Mouse (Mus musculus) MEL (cell line): ENCODE measurements around the gene Bmp7. TPM values are rescaled to one million over a fixed set of nuclear protein-coding genes. Genes with fewer than 3 reads are reported as not detected.

Source experiments
- DNase-seq: peaks from one replicate; pipeline ENCODE4 v3.0.0; 2011; ENCODE audit warnings: low read depth, low spot score
- H3K27ac ChIP-seq: 2 replicates; pipeline ENCODE4 v1.5.1; 2012; ENCODE audit warnings: low read depth, mild to moderate bottlenecking, control low read depth, low read length, moderate library complexity; ENCODE audit not compliant: control insufficient read depth
- H3K27me3 ChIP-seq, 2 experiments: fragments of 150-350 bp in 1 of 2; sonication (generic) in 1 of 2; 2 replicates each; pipeline ENCODE4 v1.6.1; 2012; ENCODE audit warnings: low read length in 2 of 2, mild to moderate bottlenecking in 2 of 2, improper control_type of control experiment in 1 of 2, moderate library complexity in 1 of 2; ENCODE audit not compliant: insufficient read depth in 2 of 2, control insufficient read depth in 1 of 2
- H3K36me3 ChIP-seq, 2 experiments: 2 replicates each; pipeline ENCODE4 v1.6.1; 2012 to 2014; ENCODE audit warnings: low read length in 2 of 2, improper control_type of control experiment in 1 of 2, inconsistent platforms in 1 of 2, mild to moderate bottlenecking in 1 of 2; ENCODE audit not compliant: insufficient read depth in 2 of 2, control insufficient read depth in 1 of 2
- H3K4me1 ChIP-seq, 2 experiments: fragments of 150-350 bp in 1 of 2; sonication (generic) in 1 of 2; 2 replicates each; pipeline ENCODE4 v1.6.1; 2012; ENCODE audit warnings: low read length in 2 of 2, improper control_type of control experiment in 1 of 2, mild to moderate bottlenecking in 1 of 2; ENCODE audit not compliant: insufficient read depth in 2 of 2, control insufficient read depth in 1 of 2
- H3K4me3 ChIP-seq, 2 experiments: fragments of 150-350 bp in 1 of 2; sonication (generic) in 1 of 2; 2 replicates each; pipeline ENCODE4 v1.5.1; 2012; ENCODE audit warnings: low read depth in 2 of 2, low read length in 2 of 2, mild to moderate bottlenecking in 2 of 2, moderate library complexity in 2 of 2, control low read depth in 1 of 2, improper control_type of control experiment in 1 of 2; ENCODE audit not compliant: control insufficient read depth in 1 of 2, insufficient read depth in 1 of 2
- H3K79me2 ChIP-seq: 2 replicates; pipeline ENCODE4 v1.6.1; 2012; ENCODE audit warnings: mild to moderate bottlenecking, low read length, moderate library complexity; ENCODE audit not compliant: control insufficient read depth, poor library complexity, insufficient read depth
- H3K9ac ChIP-seq: 2 replicates; pipeline ENCODE4 v1.6.1; 2012; ENCODE audit warnings: low read depth, mild to moderate bottlenecking, control low read depth, low read length, moderate library complexity; ENCODE audit not compliant: control insufficient read depth, poor library complexity, severe bottlenecking
- H3K9me3 ChIP-seq: fragments of 150-350 bp; sonication (generic); replicated peaks from 2 replicates; pipeline ENCODE4 v1.6.1; 2012; ENCODE audit warnings: mild to moderate bottlenecking, low read length, improper control_type of control experiment, moderate library complexity; ENCODE audit not compliant: insufficient read depth
- CHD1 ChIP-seq: IDR thresholded peaks from 2 replicates; pipeline ENCODE4 v1.6.1; 2012; ENCODE audit warnings: low read depth, mild to moderate bottlenecking, inconsistent platforms, low read length, improper control_type of control experiment
- CHD2 ChIP-seq: IDR thresholded peaks from 2 replicates; pipeline ENCODE4 v1.6.1; 2011; ENCODE audit warnings: low read length, improper control_type of control experiment
- CTCF ChIP-seq, 3 experiments: IDR thresholded peaks in 2 of 3; conservative IDR thresholded peaks in 1 of 3; 2 replicates each; pipeline ENCODE4 v1.5.1; 2011 to 2012; ENCODE audit warnings: low read length in 3 of 3, low read depth in 2 of 3, mild to moderate bottlenecking in 2 of 3, improper control_type of control experiment in 1 of 3, inconsistent platforms in 1 of 3, mixed read lengths in 1 of 3, moderate library complexity in 1 of 3; ENCODE audit not compliant: control insufficient read depth in 1 of 3, insufficient read depth in 1 of 3, poor library complexity in 1 of 3, severe bottlenecking in 1 of 3
- ELF1 ChIP-seq: IDR thresholded peaks from 2 replicates; pipeline ENCODE4 v1.6.1; 2014; ENCODE audit warnings: low read depth, mild to moderate bottlenecking, inconsistent platforms, low read length, improper control_type of control experiment, moderate library complexity
- EP300 ChIP-seq, 2 experiments: IDR thresholded peaks; 2 replicates each; pipeline ENCODE4 v1.6.1; 2011; ENCODE audit warnings: improper control_type of control experiment in 2 of 2, low read length in 2 of 2, low read depth in 1 of 2, mild to moderate bottlenecking in 1 of 2
- GABPA ChIP-seq: IDR thresholded peaks from 2 replicates; pipeline ENCODE4 v1.6.1; 2012; ENCODE audit warnings: low read depth, mild to moderate bottlenecking, inconsistent platforms, low read length, improper control_type of control experiment, moderate library complexity
- HCFC1 ChIP-seq: IDR thresholded peaks from 2 replicates; pipeline ENCODE4 v1.6.1; 2012; ENCODE audit warnings: low read depth, mild to moderate bottlenecking, inconsistent platforms, low read length, improper control_type of control experiment, moderate library complexity
- MAFK ChIP-seq: IDR thresholded peaks from 2 replicates; pipeline ENCODE4 v1.6.1; 2011; ENCODE audit warnings: low read depth, mild to moderate bottlenecking, low read length, improper control_type of control experiment, borderline replicate concordance
- MAX ChIP-seq: IDR thresholded peaks from 2 replicates; pipeline ENCODE4 v1.6.1; 2011; ENCODE audit warnings: low read length, improper control_type of control experiment
- MEF2A ChIP-seq: IDR thresholded peaks from 2 replicates; pipeline ENCODE4 v1.6.1; 2014; ENCODE audit warnings: low read depth, mild to moderate bottlenecking, inconsistent platforms, low read length, improper control_type of control experiment; ENCODE audit not compliant: poor library complexity, insufficient replicate concordance, severe bottlenecking; ENCODE audit errors: extremely low read depth
- MXI1 ChIP-seq: IDR thresholded peaks from 2 replicates; pipeline ENCODE4 v1.6.1; 2011; ENCODE audit warnings: mild to moderate bottlenecking, low read depth, low read length, improper control_type of control experiment
- MYB ChIP-seq: IDR thresholded peaks from 2 replicates; pipeline ENCODE4 v1.6.1; 2011; ENCODE audit warnings: mild to moderate bottlenecking, low read depth, low read length, improper control_type of control experiment
- MYC ChIP-seq: IDR thresholded peaks from 2 replicates; pipeline ENCODE4 v1.6.1; 2011; ENCODE audit warnings: low read depth, mild to moderate bottlenecking, low read length, improper control_type of control experiment, moderate library complexity
- NRF1 ChIP-seq: IDR thresholded peaks from 2 replicates; pipeline ENCODE4 v1.6.1; 2014; ENCODE audit warnings: low read depth, mild to moderate bottlenecking, inconsistent platforms, low read length, improper control_type of control experiment, moderate library complexity; ENCODE audit not compliant: poor library complexity, insufficient read depth, severe bottlenecking
- POLR2AphosphoS2 ChIP-seq: IDR thresholded peaks from 2 replicates; pipeline ENCODE4 v1.6.1; 2011; ENCODE audit warnings: low read length, improper control_type of control experiment
- RCOR1 ChIP-seq: IDR thresholded peaks from 2 replicates; pipeline ENCODE4 v1.6.1; 2012; ENCODE audit warnings: low read depth, mild to moderate bottlenecking, inconsistent platforms, low read length, improper control_type of control experiment
- SIN3A ChIP-seq: IDR thresholded peaks from 2 replicates; pipeline ENCODE4 v1.6.1; 2012; ENCODE audit warnings: low read length, improper control_type of control experiment, inconsistent platforms
- TAL1 ChIP-seq: IDR thresholded peaks from 2 replicates; pipeline ENCODE4 v1.6.1; 2012; ENCODE audit warnings: mild to moderate bottlenecking, inconsistent platforms, low read length, moderate library complexity, mixed read lengths
- UBTF ChIP-seq: IDR thresholded peaks from 2 replicates; pipeline ENCODE4 v1.6.1; 2012; ENCODE audit warnings: low read depth, mild to moderate bottlenecking, inconsistent platforms, low read length, improper control_type of control experiment, moderate library complexity, borderline replicate concordance; ENCODE audit not compliant: insufficient read depth
- USF1 ChIP-seq: IDR thresholded peaks from 2 replicates; pipeline ENCODE4 v1.6.1; 2014; ENCODE audit warnings: low read depth, mild to moderate bottlenecking, inconsistent platforms, low read length, improper control_type of control experiment, moderate library complexity
- USF2 ChIP-seq, 2 experiments: IDR thresholded peaks; 2 replicates each; pipeline ENCODE4 v1.6.1; 2011 to 2012; ENCODE audit warnings: improper control_type of control experiment in 2 of 2, low read length in 2 of 2, borderline replicate concordance in 1 of 2, inconsistent platforms in 1 of 2, low read depth in 1 of 2, mild to moderate bottlenecking in 1 of 2; ENCODE audit not compliant: insufficient read depth in 1 of 2
- ZC3H11A ChIP-seq: IDR thresholded peaks from 2 replicates; pipeline ENCODE4 v1.6.1; 2012; ENCODE audit warnings: low read depth, mild to moderate bottlenecking, inconsistent platforms, low read length, improper control_type of control experiment
- ZKSCAN1 ChIP-seq: IDR thresholded peaks from 2 replicates; pipeline ENCODE4 v1.6.1; 2012; ENCODE audit warnings: low read depth, mild to moderate bottlenecking, inconsistent platforms, low read length, improper control_type of control experiment, moderate library complexity
- polyA plus RNA-seq, 2 experiments: library from polyadenylated mRNA; stranded (reverse) in 1 of 2; unstranded in 1 of 2; fragments of >175 nt in 1 of 2; fragments of >200 nt in 1 of 2; gene quantifications; 2 replicates each; pipeline versions ENCODE4 v1.2.1 to v1.2.4; 2012; ENCODE audit warnings: low replicate concordance in 2 of 2, low read depth in 1 of 2; ENCODE audit not compliant: insufficient read length in 2 of 2, insufficient read depth in 1 of 2, missing spikeins in 1 of 2
- total RNA-seq: library from RNA; depleted of rRNA; stranded (reverse); fragments of 300-350 nt; gene quantifications from 2 replicates; pipeline ENCODE4 v1.2.3, GENCODE M21; 2012

Bmp7 gene
- total and polyA plus RNA-seq, 3 experiments: not detected

GRCm38 (mm10) chr2:172906146-172906545 is 34.0 kb downstream of the Bmp7 start:
- H3K9me3 ChIP-seq: no peaks in the 10 kb centered on the region

GRCm38 (mm10) chr2:172905057-172905456 is 35.1 kb downstream of the Bmp7 start:
- no peak for DNase-seq

More at GRCm38 (mm10) chr2:172906146-172906545, 34.0 kb downstream of the Bmp7 start:
- Histone ChIP-seq H3K4me1 (no peaks in the 10 kb centered on the region), H3K4me3 (no peak overlapping the region), H3K36me3 (no peaks in the 10 kb centered on the region), H3K9ac (no peak overlapping the region), H3K27ac (no peak overlapping the region), H3K27me3 (no peaks in the 10 kb centered on the region), H3K79me2 (no peaks in the 10 kb centered on the region)
- TF ChIP-seq CHD1 (no peak), HCFC1 (no peak), MXI1 (no peak), CTCF (IDR thresholded peaks at IDR 0.05 in 2 of 3, conservative IDR thresholded peaks at IDR 0.05 in 1 of 3; ENCODE audit: control insufficient read depth in 1 of 3, insufficient read depth in 1 of 3, low read depth in 2 of 3, low read length in 3 of 3, poor library complexity in 1 of 3, severe bottlenecking in 1 of 3) (no peak), MEF2A (no peak), POLR2AphosphoS2 (no peak), SIN3A (no peak), ZKSCAN1 (no peak), MAFK (no peak), USF1 (no peak), RCOR1 (no peak)
- DNase-seq: no peak

More at GRCm38 (mm10) chr2:172905057-172905456, 35.1 kb downstream of the Bmp7 start:
- H3K4me3 ChIP-seq: no peak overlapping the region
- no peak for TF ChIP-seq MEF2A
- no peak for TF ChIP-seq MAX
- no peak for TF ChIP-seq GABPA
- TF ChIP-seq USF1: no peak
- no peak for TF ChIP-seq MYC
- no peak for TF ChIP-seq USF2 (IDR thresholded peaks at IDR 0.05; ENCODE audit: borderline replicate concordance in 1 of 2, insufficient read depth in 1 of 2, low read depth in 1 of 2, low read length in 2 of 2)
- TF ChIP-seq SIN3A: no peak
- no peak for TF ChIP-seq UBTF
- TF ChIP-seq MXI1: no peak
- TF ChIP-seq CHD2: no peak
- TF ChIP-seq ELF1: no peak
- TF ChIP-seq NRF1: no peak
- TF ChIP-seq EP300 (IDR thresholded peaks at IDR 0.05; ENCODE audit: low read depth in 1 of 2, low read length in 2 of 2): no peak
- TF ChIP-seq TAL1: no peak
- no peak for TF ChIP-seq ZC3H11A
- no peak for TF ChIP-seq MYB
- TF ChIP-seq MAFK: no peak
- H3K36me3 ChIP-seq: no peaks in the 10 kb centered on the region
- H3K9ac ChIP-seq: no peak overlapping the region
- H3K27me3 ChIP-seq: no peaks in the 10 kb centered on the region
- H3K4me1 ChIP-seq: no peaks in the 10 kb centered on the region
- H3K9me3 ChIP-seq: no peaks in the 10 kb centered on the region
- H3K27ac ChIP-seq: no peak overlapping the region
- no peaks in the 10 kb centered on the region for H3K79me2 ChIP-seq
